Mouse (Mus musculus) left cerebral cortex, adult 2 months (tissue): ENCODE data around the gene Ppara. TPM values are rescaled to one million over a fixed set of nuclear protein-coding genes. Genes with fewer than 3 reads are reported as not detected.
A peak's percentile ranks its signal among the peaks of the same experiment; 100 is the strongest.

Source experiments
- DNase-seq, 2 experiments: peaks; one replicate each; pipeline ENCODE4 v3.0.0; 2021 to 2022; ENCODE audit warnings: low spot score in 2 of 2, mixed read lengths in 1 of 2; ENCODE audit errors: extremely low spot score in 1 of 2
- H3K27ac ChIP-seq: fragments of 200-600 bp; 2 replicates; pipeline ENCODE4 v1.8.1; 2022
- H3K4me3 ChIP-seq: fragments of 200-600 bp; 2 replicates; pipeline ENCODE4 v1.8.1; 2022
- CTCF ChIP-seq: fragments of 200-600 bp; IDR thresholded peaks from 2 replicates; pipeline ENCODE4 v1.8.1; 2022; ENCODE audit warnings: antibody characterized with exemption, mild to moderate bottlenecking, moderate library complexity
- intact Hi-C: fragments of 180-260 bp; cut with DNase I; formaldehyde crosslinking; loops from one replicate; pipeline ENCODE4 v1.15.1; 2025
- total RNA-seq, 2 experiments: library from RNA; stranded (reverse); gene quantifications; 2 replicates each; pipeline ENCODE4 v1.2.3; 2021

Ppara gene
- total RNA-seq, 2 experiments from 2014 or later, result 3.6 TPM

- Histone ChIP-seq H3K27ac (peak within 1 kb of the TSS; percentile 98), H3K4me3 (peak within 1 kb of the TSS; percentile 95)
- peak; percentile 7 for TF ChIP-seq CTCF
- DNase-seq, result peak; percentile 99 to 100
- intact Hi-C loops, result loop anchor here (2.0 to 5.0 kb wide), 3 partner anchors 47 to 74 kb away; partner anchors contain the start of genes Gtse1 and Trmu
These were observed 76.9 kb downstream of the Ppara start, which contains the start of gene Cdpf1 for GRCm38 (mm10) chr15:85811535-85812277. Gene Cdpf1, minus strand, starts transcription at chr15:85811697.

- intact Hi-C loops, result loop anchor here (5.0 kb wide), 1 partner anchor 76 kb away; no protein-coding TSS in a partner anchor
- Histone ChIP-seq H3K27ac (no peak overlapping the region), H3K4me3 (no peak overlapping the region)
- no peak for DNase-seq
- no peak for TF ChIP-seq CTCF
These were observed 78.6 kb downstream of the Ppara start for GRCm38 (mm10) chr15:85813428-85813827.

- DNase-seq, result peak; percentile 32 to 62
- Histone ChIP-seq H3K4me3 (peak within 1 kb of the TSS; percentile 58), H3K27ac (peak within 1 kb of the TSS; percentile 58)
- intact Hi-C loops, result no loop called here
- no peak for TF ChIP-seq CTCF
These were observed 86.6 kb downstream of the Ppara start, which contains the start of gene Pkdrej for GRCm38 (mm10) chr15:85821203-85822010. Gene Pkdrej, minus strand, starts transcription at chr15:85821734.

- 0 out of 2 replicates have a peak overlapping the region, but pooled peaks have one; percentile 58 for H3K27ac ChIP-seq
- no peak; the same call in none of the 2 replicates for TF ChIP-seq CTCF
- intact Hi-C loops, result no loop called here
- no peak for DNase-seq
- H3K4me3 ChIP-seq, result peak overlapping the region; percentile 58
These were observed 87.2 kb downstream of the Ppara start for GRCm38 (mm10) chr15:85822011-85822359.

GRCm38 (mm10) chr15:85826676-85827075 is 91.9 kb downstream of the Ppara start:
- intact Hi-C loops, result no loop called here
- H3K27ac ChIP-seq, result no peak overlapping the region
- no peak for DNase-seq
- no peak overlapping the region for H3K4me3 ChIP-seq
- TF ChIP-seq CTCF, result no peak

- no peak for TF ChIP-seq CTCF
- DNase-seq, result no peak
- H3K27ac ChIP-seq, result no peak overlapping the region
- no peak overlapping the region for H3K4me3 ChIP-seq
- intact Hi-C loops, result no loop called here
These were observed 93.3 kb downstream of the Ppara start for GRCm38 (mm10) chr15:85828071-85828470.

- TF ChIP-seq CTCF, result no peak
- Histone ChIP-seq H3K4me3 (no peak overlapping the region), H3K27ac (no peak overlapping the region)
- intact Hi-C loops, result no loop called here
- DNase-seq, result no peak
These were observed 94.7 kb downstream of the Ppara start for GRCm38 (mm10) chr15:85829470-85829869.

GRCm38 (mm10) chr15:85831954-85832590 is 97.3 kb downstream of the Ppara start, which contains the start of gene Ttc38:
Gene Ttc38, plus strand, starts transcription at chr15:85832306.
- DNase-seq, result peak; percentile 78 to 82
- peak within 1 kb of the TSS; percentile 91 for H3K27ac ChIP-seq
- no peak for TF ChIP-seq CTCF
- intact Hi-C loops, result no loop called here
- peak within 1 kb of the TSS; percentile 57 for H3K4me3 ChIP-seq

- no peak for TF ChIP-seq CTCF
- Histone ChIP-seq H3K4me3 (peak overlapping the region; percentile 57), H3K27ac (peak overlapping the region; percentile 91)
- intact Hi-C loops, result no loop called here
- DNase-seq, result no peak
These were observed 97.8 kb downstream of the Ppara start for GRCm38 (mm10) chr15:85832599-85832998.

GRCm38 (mm10) chr15:85835335-85835734 is 100.6 kb downstream of the Ppara start:
- intact Hi-C loops, result no loop called here
- peak; percentile 49 for TF ChIP-seq CTCF
- no peak for DNase-seq
- Histone ChIP-seq H3K27ac (no peak overlapping the region), H3K4me3 (no peak overlapping the region)

GRCm38 (mm10) chr15:85836887-85837286 is 102.1 kb downstream of the Ppara start:
- Histone ChIP-seq H3K27ac (no peak overlapping the region), H3K4me3 (no peak overlapping the region)
- DNase-seq, result no peak
- TF ChIP-seq CTCF, result no peak
- intact Hi-C loops, result no loop called here
